Mouse (Mus musculus): Measurements from ENCODE around the gene Rnf128. TPM values are rescaled to one million over a fixed set of nuclear protein-coding genes. Genes with fewer than 3 reads are reported as not detected.

Gene Rnf128
- 0.03 and 0.06 TPM in 2 replicates for polyA plus RNA-seq (2012)

DNA sequence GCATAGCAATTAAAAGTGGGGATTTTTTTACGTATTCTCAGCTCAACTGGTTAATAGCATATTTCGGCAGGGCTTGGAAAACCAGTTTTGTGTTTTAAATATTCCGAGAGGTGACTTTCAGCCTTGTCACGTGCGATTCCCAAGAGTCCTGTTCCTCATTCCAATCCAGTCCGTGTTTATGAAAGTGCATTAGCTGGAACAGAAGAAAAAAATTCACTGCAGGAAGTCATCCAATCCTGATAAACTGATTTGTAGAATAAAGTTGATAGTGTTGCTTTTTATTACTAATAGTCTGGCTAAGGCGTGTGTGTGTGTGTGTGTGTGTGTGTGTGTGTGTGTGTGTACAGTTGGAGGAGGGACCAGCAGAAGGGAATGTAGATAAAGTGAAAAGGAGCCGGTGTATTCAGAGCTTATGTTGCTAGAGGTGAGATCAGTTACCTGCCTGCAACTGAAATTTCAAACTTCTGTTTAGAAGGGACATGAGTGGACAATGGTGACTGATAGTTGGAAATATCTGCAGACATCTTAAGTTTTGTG lies at the start of gene Rnf128:
TSS of gene Rnf128 (plus strand) at position 392 of the 537 bp plus-strand sequence.
- Histone ChIP-seq H3K4me3 (replicated peaks) (peak within 1 kb of the TSS; percentile 27), H3K36me3 (ENCODE audit: control insufficient read depth) (no peaks in the 10 kb centered on the region), H3K9me3 (ENCODE audit: control insufficient read depth, low read length) (no peaks in the 10 kb centered on the region), H3K4me1 (ENCODE audit: control insufficient read depth) (peaks cover 2% of the 10 kb centered on the region), H3K27me3 (ENCODE audit: control insufficient read depth) (no peaks in the 10 kb centered on the region)
- TF ChIP-seq TAL1 (IDR thresholded peaks at IDR 0.05; ENCODE audit: low read length), result no peak
- TF ChIP-seq GATA1 (IDR thresholded peaks at IDR 0.05; ENCODE audit: low read length), result no peak

DNA sequence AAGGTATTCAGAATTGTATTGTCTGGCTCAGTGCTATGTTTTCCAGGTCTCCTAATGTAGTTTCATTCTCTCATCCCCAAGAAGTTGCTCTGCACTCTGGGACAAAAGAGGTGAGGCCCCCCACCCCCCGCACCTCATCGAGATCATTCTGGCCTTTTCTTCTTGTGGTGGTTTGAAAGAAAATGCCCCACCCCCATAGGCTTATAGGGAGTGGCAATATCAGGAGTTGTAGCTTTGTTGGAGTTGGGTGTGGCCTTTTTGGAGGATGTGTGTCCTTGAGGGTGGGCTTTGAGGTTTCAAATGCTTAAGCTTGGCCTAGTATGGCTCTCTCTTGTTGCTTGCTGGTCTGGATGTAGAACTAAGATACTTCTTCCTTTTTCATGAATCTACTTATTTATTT lies 47.0 kb upstream of the Rnf128 start:
- H3K4me3 ChIP-seq (replicated peaks), result no peak overlapping the region
- H3K9me3 ChIP-seq (ENCODE audit: control insufficient read depth, low read length), result no peaks in the 10 kb centered on the region
- no peaks in the 10 kb centered on the region; the same call in 1 of the 2 replicates for H3K4me1 ChIP-seq (ENCODE audit: control insufficient read depth)
- H3K27me3 ChIP-seq (ENCODE audit: control insufficient read depth), result no peaks in the 10 kb centered on the region
- no peaks in the 10 kb centered on the region for H3K36me3 ChIP-seq (ENCODE audit: control insufficient read depth)
- TF ChIP-seq TAL1 (IDR thresholded peaks at IDR 0.05; ENCODE audit: low read length), result no peak
- TF ChIP-seq GATA1 (IDR thresholded peaks at IDR 0.05; ENCODE audit: low read length), result no peak

DNA sequence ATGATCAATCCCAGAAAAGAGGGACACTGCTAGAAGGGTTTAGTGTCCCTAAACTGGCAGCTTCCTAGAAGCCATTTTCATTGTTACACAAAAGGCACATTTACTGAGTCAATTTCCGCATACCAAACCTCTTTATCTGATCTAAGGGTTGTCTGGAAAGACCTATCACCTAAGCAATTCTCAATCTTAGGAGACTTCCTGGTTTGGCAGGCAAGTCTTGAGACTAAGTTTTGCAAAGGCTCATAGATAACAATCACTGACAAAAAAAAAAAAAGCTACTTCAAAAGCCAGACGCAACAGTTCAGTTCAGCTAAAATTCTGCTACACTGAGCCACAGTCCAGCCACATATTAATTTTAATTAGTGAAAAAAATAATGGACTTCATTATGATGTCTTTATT lies 43.9 kb upstream of the Rnf128 start:
- no peaks in the 10 kb centered on the region for H3K36me3 ChIP-seq (ENCODE audit: control insufficient read depth)
- H3K27me3 ChIP-seq (ENCODE audit: control insufficient read depth), result no peaks in the 10 kb centered on the region
- no peaks in the 10 kb centered on the region for H3K9me3 ChIP-seq (ENCODE audit: control insufficient read depth, low read length)
- H3K4me1 ChIP-seq (ENCODE audit: control insufficient read depth), result peaks cover under 1% of the 10 kb centered on the region; the same call in 1 of the 2 replicates
- no peak overlapping the region for H3K4me3 ChIP-seq (replicated peaks)
- TF ChIP-seq TAL1 (IDR thresholded peaks at IDR 0.05; ENCODE audit: low read length) (no peak), GATA1 (IDR thresholded peaks at IDR 0.05; ENCODE audit: low read length) (no peak)

GRCm38 (mm10) chrX:139524303-139525091 lies 38.6 kb upstream of the Rnf128 start:
- H3K27me3 ChIP-seq (ENCODE audit: control insufficient read depth), result no peaks in the 10 kb centered on the region
- H3K36me3 ChIP-seq (ENCODE audit: control insufficient read depth), result no peaks in the 10 kb centered on the region
- no peak overlapping the region for H3K4me3 ChIP-seq (replicated peaks)
- TF ChIP-seq GATA1 (IDR thresholded peaks at IDR 0.05; ENCODE audit: low read length) (no peak), TAL1 (IDR thresholded peaks at IDR 0.05; ENCODE audit: low read length) (no peak)
- H3K9me3 ChIP-seq (ENCODE audit: control insufficient read depth, low read length), result no peaks in the 10 kb centered on the region
- H3K4me1 ChIP-seq (ENCODE audit: control insufficient read depth), result peaks cover 16% of the 10 kb centered on the region

GRCm38 (mm10) chrX:139525724-139526123 lies 37.4 kb upstream of the Rnf128 start:
- Histone ChIP-seq H3K4me1 (ENCODE audit: control insufficient read depth) (peaks cover 18% of the 10 kb centered on the region), H3K4me3 (replicated peaks) (no peak overlapping the region), H3K36me3 (ENCODE audit: control insufficient read depth) (no peaks in the 10 kb centered on the region), H3K9me3 (ENCODE audit: control insufficient read depth, low read length) (no peaks in the 10 kb centered on the region), H3K27me3 (ENCODE audit: control insufficient read depth) (no peaks in the 10 kb centered on the region)
- TF ChIP-seq GATA1 (IDR thresholded peaks at IDR 0.05; ENCODE audit: low read length) (no peak), TAL1 (IDR thresholded peaks at IDR 0.05; ENCODE audit: low read length) (no peak)

DNA sequence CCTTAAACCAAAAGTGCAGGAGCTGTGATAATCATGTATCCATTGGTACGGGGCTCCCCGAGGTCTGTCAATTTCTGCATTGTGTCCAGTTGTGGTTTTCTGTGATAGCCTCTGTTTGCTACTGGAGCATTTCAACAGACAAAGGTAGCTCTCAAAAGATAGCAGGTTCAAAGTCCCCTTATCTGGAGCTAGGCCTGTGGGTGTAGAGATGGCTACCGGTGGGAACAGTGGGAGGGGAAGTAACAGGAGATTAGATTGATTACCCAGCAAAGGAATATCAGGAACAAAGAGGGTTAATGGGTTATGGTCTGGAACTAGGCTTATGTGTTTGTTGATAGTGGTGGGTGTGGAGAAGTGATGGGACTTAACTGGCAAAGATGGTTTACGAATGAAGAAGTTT lies 36.1 kb upstream of the Rnf128 start:
- Histone ChIP-seq H3K4me1 (ENCODE audit: control insufficient read depth) (peaks cover 18% of the 10 kb centered on the region), H3K4me3 (replicated peaks) (no peak overlapping the region), H3K27me3 (ENCODE audit: control insufficient read depth) (no peaks in the 10 kb centered on the region), H3K9me3 (ENCODE audit: control insufficient read depth, low read length) (no peaks in the 10 kb centered on the region), H3K36me3 (ENCODE audit: control insufficient read depth) (no peaks in the 10 kb centered on the region)
- TF ChIP-seq TAL1 (IDR thresholded peaks at IDR 0.05; ENCODE audit: low read length) (no peak), GATA1 (IDR thresholded peaks at IDR 0.05; ENCODE audit: low read length) (no peak)

GRCm38 (mm10) chrX:139529678-139530077 lies 33.4 kb upstream of the Rnf128 start:
- TF ChIP-seq GATA1 (IDR thresholded peaks at IDR 0.05; ENCODE audit: low read length) (no peak), TAL1 (IDR thresholded peaks at IDR 0.05; ENCODE audit: low read length) (no peak)
- peaks cover 16% of the 10 kb centered on the region for H3K4me1 ChIP-seq (ENCODE audit: control insufficient read depth)
- no peaks in the 10 kb centered on the region for H3K27me3 ChIP-seq (ENCODE audit: control insufficient read depth)
- no peaks in the 10 kb centered on the region for H3K36me3 ChIP-seq (ENCODE audit: control insufficient read depth)
- no peaks in the 10 kb centered on the region for H3K9me3 ChIP-seq (ENCODE audit: control insufficient read depth, low read length)
- no peak overlapping the region for H3K4me3 ChIP-seq (replicated peaks)

- H3K9me3 ChIP-seq (ENCODE audit: control insufficient read depth, low read length), result no peaks in the 10 kb centered on the region
- TF ChIP-seq GATA1 (IDR thresholded peaks at IDR 0.05; ENCODE audit: low read length) (no peak), TAL1 (IDR thresholded peaks at IDR 0.05; ENCODE audit: low read length) (no peak)
- H3K36me3 ChIP-seq (ENCODE audit: control insufficient read depth), result no peaks in the 10 kb centered on the region
- H3K4me1 ChIP-seq (ENCODE audit: control insufficient read depth), result peaks cover 6% of the 10 kb centered on the region; the same call in 1 of the 2 replicates
- no peak overlapping the region for H3K4me3 ChIP-seq (replicated peaks)
- H3K27me3 ChIP-seq (ENCODE audit: control insufficient read depth), result no peaks in the 10 kb centered on the region
Measured at GRCm38 (mm10) chrX:139532293-139532692, 30.8 kb upstream of the Rnf128 start.

GRCm38 (mm10) chrX:139537641-139538397 lies 25.3 kb upstream of the Rnf128 start:
- TF ChIP-seq GATA1 (IDR thresholded peaks at IDR 0.05; ENCODE audit: low read length) (no peak), TAL1 (IDR thresholded peaks at IDR 0.05; ENCODE audit: low read length) (no peak)
- Histone ChIP-seq H3K4me1 (ENCODE audit: control insufficient read depth) (peaks cover 2% of the 10 kb centered on the region; the same call in 1 of the 2 replicates), H3K36me3 (ENCODE audit: control insufficient read depth) (no peaks in the 10 kb centered on the region), H3K9me3 (ENCODE audit: control insufficient read depth, low read length) (no peaks in the 10 kb centered on the region), H3K4me3 (replicated peaks) (no peak overlapping the region), H3K27me3 (ENCODE audit: control insufficient read depth) (no peaks in the 10 kb centered on the region)
